In the genomic region with DNA sequence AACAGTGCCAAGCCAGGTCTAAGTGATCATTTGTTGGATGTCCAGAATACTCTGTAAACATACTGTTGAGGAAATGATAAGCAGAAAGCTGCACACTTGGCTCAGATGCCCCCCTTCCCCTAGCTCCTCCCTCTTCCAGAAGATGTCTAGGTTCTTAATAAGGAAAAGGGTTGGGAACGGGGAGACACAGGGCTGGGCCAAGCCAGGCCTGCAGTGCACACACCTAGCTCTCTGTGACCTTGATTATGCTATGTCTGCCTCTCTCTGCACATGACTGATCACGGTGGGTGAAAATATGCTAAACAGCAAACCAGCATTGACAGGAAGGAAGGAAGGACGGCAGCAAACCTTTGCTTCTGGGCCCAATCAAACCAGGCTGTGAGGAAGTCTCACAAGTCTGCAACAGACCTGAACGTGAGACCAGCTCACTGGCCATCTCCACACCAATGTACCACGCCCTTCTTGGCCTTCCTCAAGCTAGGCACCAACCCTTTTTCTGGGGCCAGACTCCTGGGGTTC, we compare ENCODE assay signal across 28 mouse cellular contexts. TPM values are rescaled to one million over a fixed set of nuclear protein-coding genes. Genes with fewer than 3 reads are reported as not detected.
DNase-seq lines count a peak whose midpoint lies in the region; ATAC-seq lines count a peak whose summit lies in the region.
"Had no signal": no experiment of that assay in that cellular context is flagged by ENCODE, and none has a peak within 500 bp of the region (broad histone marks: within the 10 kb centered on the region; RNA-seq: fewer than 3 reads in every experiment).

No protein-coding gene starts in this region.

- H3K4me2 ChIP-seq in liver, embryonic 16.5 days (ENCODE audit: low read depth, low read length): no peak overlapping the region
- no peak overlapping the region for H3K4me2 ChIP-seq in liver, embryonic 12.5 days
- H3K4me2 ChIP-seq: forebrain, embryonic 15.5 days; heart, embryonic 11.5 days; limb, embryonic 13.5 days; liver, embryonic 13.5 days; lung, embryonic 15.5 days; midbrain, embryonic 13.5 days had no signal

- no peaks in the 10 kb centered on the region for H3K27me3 ChIP-seq in liver, embryonic 16.5 days (ENCODE audit: control insufficient read depth, insufficient read depth, low read depth, low read length)
- H3K27me3 ChIP-seq in liver, embryonic 12.5 days (replicated peaks): no peaks in the 10 kb centered on the region
- H3K27me3 ChIP-seq: forebrain, embryonic 15.5 days; limb, embryonic 13.5 days; liver, embryonic 13.5 days; lung, embryonic 15.5 days; midbrain, embryonic 13.5 days; Patski had no signal

- H3K36me3 ChIP-seq in liver, embryonic 16.5 days (ENCODE audit: control insufficient read depth, insufficient read depth): no peaks in the 10 kb centered on the region
- no peaks in the 10 kb centered on the region for H3K36me3 ChIP-seq in liver, embryonic 12.5 days
- H3K36me3 ChIP-seq: embryonic facial prominence, embryonic 10.5 days; forebrain, embryonic 15.5 days; G1E; limb, embryonic 13.5 days; liver, embryonic 13.5 days; lung, embryonic 15.5 days; midbrain, embryonic 13.5 days had no signal

- no peak overlapping the region for H3K9ac ChIP-seq in liver, embryonic 16.5 days (ENCODE audit: low read depth, low read length)
- H3K9ac ChIP-seq in liver, embryonic 12.5 days: no peak overlapping the region
- H3K9ac ChIP-seq: forebrain, embryonic 15.5 days; limb, embryonic 13.5 days; liver, embryonic 13.5 days; lung, embryonic 15.5 days; midbrain, embryonic 13.5 days had no signal

- no peak overlapping the region for H3K27ac ChIP-seq in liver, embryonic 16.5 days (ENCODE audit: low read length)
- no peak overlapping the region for H3K27ac ChIP-seq in liver, embryonic 12.5 days
- H3K27ac ChIP-seq: embryonic facial prominence, embryonic 10.5 days; forebrain, embryonic 15.5 days; hindbrain, postnatal 0 days; limb, embryonic 13.5 days; liver, embryonic 13.5 days; lung, embryonic 15.5 days; midbrain, embryonic 13.5 days; stomach, postnatal 0 days had no signal

- WGBS in liver, embryonic 16.5 days (ENCODE audit: insufficient replicate concordance): 17% methylated on average over 5 of the region's 5 CpGs
- WGBS in liver, embryonic 12.5 days (ENCODE audit: insufficient replicate concordance): 24% methylated on average over 5 of the region's 5 CpGs

- H3K9me3 ChIP-seq in liver, embryonic 16.5 days (replicated peaks; ENCODE audit: control insufficient read depth, low read length): no peaks in the 10 kb centered on the region
- H3K9me3 ChIP-seq in liver, embryonic 12.5 days (replicated peaks): no peaks in the 10 kb centered on the region
- H3K9me3 ChIP-seq: embryonic facial prominence, embryonic 10.5 days; forebrain, embryonic 15.5 days; limb, embryonic 13.5 days; liver, embryonic 13.5 days; lung, embryonic 15.5 days; midbrain, embryonic 13.5 days had no signal

- 0 out of 2 replicates have a peak, but pooled peaks have one; percentile 37 for ATAC-seq in liver, embryonic 16.5 days (ENCODE audit: low read depth)
- no peak for ATAC-seq in liver, embryonic 12.5 days
- ATAC-seq: forebrain, embryonic 15.5 days; hindbrain, postnatal 0 days; intestine, postnatal 0 days; midbrain, embryonic 13.5 days; Patski had no signal

- H3K4me3 ChIP-seq in liver, embryonic 16.5 days (ENCODE audit: low read depth, low read length): no peak overlapping the region
- no peak overlapping the region for H3K4me3 ChIP-seq in liver, embryonic 12.5 days
- H3K4me3 ChIP-seq: embryonic facial prominence, embryonic 10.5 days; forebrain, embryonic 15.5 days; limb, embryonic 13.5 days; liver, embryonic 13.5 days; lung, embryonic 15.5 days; midbrain, embryonic 13.5 days had no signal

- H3K4me1 ChIP-seq in liver, embryonic 16.5 days (ENCODE audit: control insufficient read depth, low read depth, low read length): no peaks in the 10 kb centered on the region
- no peaks in the 10 kb centered on the region for H3K4me1 ChIP-seq in liver, embryonic 12.5 days
- H3K4me1 ChIP-seq: embryonic facial prominence, embryonic 10.5 days; limb, embryonic 13.5 days; liver, embryonic 13.5 days; midbrain, embryonic 13.5 days had no signal

- DNase-seq in B cell, adult 2 months: peak; percentile 31 to 48
- DNase-seq in kidney, adult 9 months: peak; percentile 18
- DNase-seq in kidney, postnatal 36 days: peak; percentile 2 to 3
- no peak for DNase-seq in adrenal gland, postnatal 36 days
- DNase-seq in layer of hippocampus, adult 18-20 months (ENCODE audit: low spot score in 2 of 2): no peak
- DNase-seq: cerebellum, adult 11-12 months; cerebellum, postnatal 10 days; gastrocnemius, postnatal 14 days; heart, adult 11 months; heart, postnatal 14 days; liver, embryonic 13.5 days; right cerebral cortex, postnatal 25 days had no signal

RNA-seq across cellular contexts. Expression of a gene that starts 53.1 kb away (rescaled TPM):
- polyA plus RNA-seq in liver, embryonic 16.5 days (2015; fragmentation: Nextera tagmentation; extraction: Ambion mirVana): 0.06 and 0.11 TPM in 2 replicates
- 0.12 TPM in 1 of 2 replicates, not detected in the other for polyA plus RNA-seq in liver, embryonic 12.5 days (2016; fragmentation: Nextera tagmentation; extraction: Ambion mirVana)
- 1 to 10 TPM in 1 of 2 experiments, under 1 TPM in 1; 0.49 to 1.4 TPM for total RNA-seq in adrenal gland, postnatal 36 days (2021)
- 10 to 100 TPM; 62.5 to 67.0 TPM for total RNA-seq in layer of hippocampus, adult 18-20 months (2021)
- total RNA-seq: CH12.LX; megakaryocyte, adult 5-6 weeks; monocyte, adult 5-6 weeks had no signal
- polyA plus RNA-seq: G1E; intestine, postnatal 0 days; limb, embryonic 13.5 days; liver, embryonic 13.5 days; Patski had no signal

Comparison
In these comparisons a context has a peak if more than half of its experiments do, and no peak if none do; other contexts are left out.
1. DNase-seq: peak in B cell, adult 2 months (2 of 2), kidney, adult 9 months (single experiment) and kidney, postnatal 36 days (2 of 2); none in adrenal gland, postnatal 36 days (0 of 2) and layer of hippocampus, adult 18-20 months (0 of 2).
2. RNA of a gene that starts 53.1 kb away (total RNA-seq): 62.5 to 67.0 TPM in layer of hippocampus, adult 18-20 months; 0.49 to 1.4 TPM in adrenal gland, postnatal 36 days; every median in the first group is over 10 times any median in the second.